Mouse (Mus musculus): ENCODE results near the gene Olfr1204. TPM values are rescaled to one million over a fixed set of nuclear protein-coding genes. Genes with fewer than 3 reads are reported as not detected.

Olfr1204 gene
- polyA plus RNA-seq (2015; fragmentation: Illumina TruSeq; extraction: RNeasy Lipid Tissue Mini Kit (QIAGEN cat#74804); ENCODE audit: insufficient read depth, low replicate concordance): not detected

GRCm38 (mm10) chr2:88848992-88849391, at the start of gene Olfr1204:
TSS of gene Olfr1204 (plus strand) at chr2:88849292.

GRCm38 (mm10) chr2:88814196-88814595, 34.9 kb upstream of the Olfr1204 start, which contains the start of gene Olfr1202:
TSS of gene Olfr1202 (plus strand) at chr2:88814496.

GRCm38 (mm10) chr2:88829437-88829836, 19.7 kb upstream of the Olfr1204 start, which contains the start of gene Olfr1205:
TSS of gene Olfr1205 (plus strand) at chr2:88829737.

GRCm38 (mm10) chr2:88862931-88863330, 13.8 kb downstream of the Olfr1204 start, which contains the start of gene Olfr1206:
TSS of gene Olfr1206 (plus strand) at chr2:88863231.

GRCm38 (mm10) chr2:88902211-88902610, 53.1 kb downstream of the Olfr1204 start, which contains the start of gene Olfr1208:
TSS of gene Olfr1208 (minus strand) at chr2:88902311.

Other genes starting within 250 kb of the Olfr1204 start
- not detected for gene Olfr1191-ps1, start 208.8 kb upstream of the Olfr1204 start, polyA plus RNA-seq (2015; fragmentation: Illumina TruSeq; extraction: RNeasy Lipid Tissue Mini Kit (QIAGEN cat#74804); ENCODE audit: insufficient read depth, low replicate concordance)
- gene Olfr1192-ps1, start 200.8 kb upstream of the Olfr1204 start, polyA plus RNA-seq (2015; fragmentation: Illumina TruSeq; extraction: RNeasy Lipid Tissue Mini Kit (QIAGEN cat#74804); ENCODE audit: insufficient read depth, low replicate concordance): not detected
- gene Olfr1193, start 173.7 kb upstream of the Olfr1204 start, polyA plus RNA-seq (2015; fragmentation: Illumina TruSeq; extraction: RNeasy Lipid Tissue Mini Kit (QIAGEN cat#74804); ENCODE audit: insufficient read depth, low replicate concordance): not detected
- gene Olfr1195, start 160.1 kb upstream of the Olfr1204 start, polyA plus RNA-seq (2015; fragmentation: Illumina TruSeq; extraction: RNeasy Lipid Tissue Mini Kit (QIAGEN cat#74804); ENCODE audit: insufficient read depth, low replicate concordance): not detected
- not detected for gene Olfr1196, start 144.7 kb upstream of the Olfr1204 start, polyA plus RNA-seq (2015; fragmentation: Illumina TruSeq; extraction: RNeasy Lipid Tissue Mini Kit (QIAGEN cat#74804); ENCODE audit: insufficient read depth, low replicate concordance)
- gene Olfr1197, start 116.9 kb upstream of the Olfr1204 start, polyA plus RNA-seq (2015; fragmentation: Illumina TruSeq; extraction: RNeasy Lipid Tissue Mini Kit (QIAGEN cat#74804); ENCODE audit: insufficient read depth, low replicate concordance): not detected
- not detected for gene Olfr1198, start 97.9 kb upstream of the Olfr1204 start, polyA plus RNA-seq (2015; fragmentation: Illumina TruSeq; extraction: RNeasy Lipid Tissue Mini Kit (QIAGEN cat#74804); ENCODE audit: insufficient read depth, low replicate concordance)
- not detected for gene Olfr1199, start 88.8 kb upstream of the Olfr1204 start, polyA plus RNA-seq (2015; fragmentation: Illumina TruSeq; extraction: RNeasy Lipid Tissue Mini Kit (QIAGEN cat#74804); ENCODE audit: insufficient read depth, low replicate concordance)
- gene Olfr1200, start 78.8 kb upstream of the Olfr1204 start, polyA plus RNA-seq (2015; fragmentation: Illumina TruSeq; extraction: RNeasy Lipid Tissue Mini Kit (QIAGEN cat#74804); ENCODE audit: insufficient read depth, low replicate concordance): not detected
- not detected for gene Olfr1201, start 56.3 kb upstream of the Olfr1204 start, polyA plus RNA-seq (2015; fragmentation: Illumina TruSeq; extraction: RNeasy Lipid Tissue Mini Kit (QIAGEN cat#74804); ENCODE audit: insufficient read depth, low replicate concordance)
- gene Olfr1202, start 34.8 kb upstream of the Olfr1204 start, polyA plus RNA-seq (2015; fragmentation: Illumina TruSeq; extraction: RNeasy Lipid Tissue Mini Kit (QIAGEN cat#74804); ENCODE audit: insufficient read depth, low replicate concordance): not detected
- gene Olfr1205, start 19.6 kb upstream of the Olfr1204 start, polyA plus RNA-seq (2015; fragmentation: Illumina TruSeq; extraction: RNeasy Lipid Tissue Mini Kit (QIAGEN cat#74804); ENCODE audit: insufficient read depth, low replicate concordance): not detected
- not detected for gene Olfr1206, start 13.9 kb downstream of the Olfr1204 start, polyA plus RNA-seq (2015; fragmentation: Illumina TruSeq; extraction: RNeasy Lipid Tissue Mini Kit (QIAGEN cat#74804); ENCODE audit: insufficient read depth, low replicate concordance)
- not detected for gene Olfr1208, start 53.0 kb downstream of the Olfr1204 start, polyA plus RNA-seq (2015; fragmentation: Illumina TruSeq; extraction: RNeasy Lipid Tissue Mini Kit (QIAGEN cat#74804); ENCODE audit: insufficient read depth, low replicate concordance)
- gene Olfr1209, start 65.9 kb downstream of the Olfr1204 start, polyA plus RNA-seq (2015; fragmentation: Illumina TruSeq; extraction: RNeasy Lipid Tissue Mini Kit (QIAGEN cat#74804); ENCODE audit: insufficient read depth, low replicate concordance): not detected
- gene Olfr1211, start 88.8 kb downstream of the Olfr1204 start, polyA plus RNA-seq (2015; fragmentation: Illumina TruSeq; extraction: RNeasy Lipid Tissue Mini Kit (QIAGEN cat#74804); ENCODE audit: insufficient read depth, low replicate concordance): not detected
- not detected for gene Olfr1212, start 104.7 kb downstream of the Olfr1204 start, polyA plus RNA-seq (2015; fragmentation: Illumina TruSeq; extraction: RNeasy Lipid Tissue Mini Kit (QIAGEN cat#74804); ENCODE audit: insufficient read depth, low replicate concordance)
- gene Gm13762, start 131.0 kb downstream of the Olfr1204 start, polyA plus RNA-seq (2015; fragmentation: Illumina TruSeq; extraction: RNeasy Lipid Tissue Mini Kit (QIAGEN cat#74804); ENCODE audit: insufficient read depth, low replicate concordance): not detected
- gene Olfr1214, start 143.4 kb downstream of the Olfr1204 start, polyA plus RNA-seq (2015; fragmentation: Illumina TruSeq; extraction: RNeasy Lipid Tissue Mini Kit (QIAGEN cat#74804); ENCODE audit: insufficient read depth, low replicate concordance): not detected
- not detected for gene Olfr1215, start 157.7 kb downstream of the Olfr1204 start, polyA plus RNA-seq (2015; fragmentation: Illumina TruSeq; extraction: RNeasy Lipid Tissue Mini Kit (QIAGEN cat#74804); ENCODE audit: insufficient read depth, low replicate concordance)
- not detected for gene Olfr1216, start 169.0 kb downstream of the Olfr1204 start, polyA plus RNA-seq (2015; fragmentation: Illumina TruSeq; extraction: RNeasy Lipid Tissue Mini Kit (QIAGEN cat#74804); ENCODE audit: insufficient read depth, low replicate concordance)
- not detected for gene Olfr1217, start 182.8 kb downstream of the Olfr1204 start, polyA plus RNA-seq (2015; fragmentation: Illumina TruSeq; extraction: RNeasy Lipid Tissue Mini Kit (QIAGEN cat#74804); ENCODE audit: insufficient read depth, low replicate concordance)
- not detected for gene Olfr1218, start 211.9 kb downstream of the Olfr1204 start, polyA plus RNA-seq (2015; fragmentation: Illumina TruSeq; extraction: RNeasy Lipid Tissue Mini Kit (QIAGEN cat#74804); ENCODE audit: insufficient read depth, low replicate concordance)
- gene Olfr1219, start 234.2 kb downstream of the Olfr1204 start, polyA plus RNA-seq (2015; fragmentation: Illumina TruSeq; extraction: RNeasy Lipid Tissue Mini Kit (QIAGEN cat#74804); ENCODE audit: insufficient read depth, low replicate concordance): not detected